Mouse (Mus musculus) heart, adult 18-20 months (tissue): ENCODE measurements around the gene Mllt11. TPM values are rescaled to one million over a fixed set of nuclear protein-coding genes. Genes with fewer than 3 reads are reported as not detected.
A peak's percentile ranks its signal among the peaks of the same experiment; 100 is the strongest.

Experiments used
- DNase-seq, 2 experiments: peaks; one replicate each; pipeline ENCODE4 v3.0.0; 2021 to 2022; ENCODE audit warnings: mixed read lengths in 1 of 2
- long read RNA-seq, 2 experiments: library from polyadenylated mRNA; stranded (forward); transcript quantifications; one replicate each; pipeline ENCODE4 v2.0.0; 2021
- total RNA-seq, 2 experiments: library from RNA; stranded (reverse); gene quantifications; 2 replicates each; pipeline ENCODE4 v1.2.3; 2021

The Mllt11 gene
- total RNA-seq = 1 to 10 TPM; 6.8 to 8.6 TPM
- long read RNA-seq, experiment 1, transcript Mllt11-201 (2 exons, 1,923 nt) = major isoform, 16 of 16 reads
- long read RNA-seq, experiment 1, partial matches to known transcripts = 0 of 16 reads
- long read RNA-seq, experiment 1, other reads (novel, unspliced or antisense) = 0 of 16 reads
- long read RNA-seq, experiment 2, partial matches to known transcripts = 0 of 5 reads
- long read RNA-seq, experiment 2, other reads (novel, unspliced or antisense) = 1 of 5 reads

DNA sequence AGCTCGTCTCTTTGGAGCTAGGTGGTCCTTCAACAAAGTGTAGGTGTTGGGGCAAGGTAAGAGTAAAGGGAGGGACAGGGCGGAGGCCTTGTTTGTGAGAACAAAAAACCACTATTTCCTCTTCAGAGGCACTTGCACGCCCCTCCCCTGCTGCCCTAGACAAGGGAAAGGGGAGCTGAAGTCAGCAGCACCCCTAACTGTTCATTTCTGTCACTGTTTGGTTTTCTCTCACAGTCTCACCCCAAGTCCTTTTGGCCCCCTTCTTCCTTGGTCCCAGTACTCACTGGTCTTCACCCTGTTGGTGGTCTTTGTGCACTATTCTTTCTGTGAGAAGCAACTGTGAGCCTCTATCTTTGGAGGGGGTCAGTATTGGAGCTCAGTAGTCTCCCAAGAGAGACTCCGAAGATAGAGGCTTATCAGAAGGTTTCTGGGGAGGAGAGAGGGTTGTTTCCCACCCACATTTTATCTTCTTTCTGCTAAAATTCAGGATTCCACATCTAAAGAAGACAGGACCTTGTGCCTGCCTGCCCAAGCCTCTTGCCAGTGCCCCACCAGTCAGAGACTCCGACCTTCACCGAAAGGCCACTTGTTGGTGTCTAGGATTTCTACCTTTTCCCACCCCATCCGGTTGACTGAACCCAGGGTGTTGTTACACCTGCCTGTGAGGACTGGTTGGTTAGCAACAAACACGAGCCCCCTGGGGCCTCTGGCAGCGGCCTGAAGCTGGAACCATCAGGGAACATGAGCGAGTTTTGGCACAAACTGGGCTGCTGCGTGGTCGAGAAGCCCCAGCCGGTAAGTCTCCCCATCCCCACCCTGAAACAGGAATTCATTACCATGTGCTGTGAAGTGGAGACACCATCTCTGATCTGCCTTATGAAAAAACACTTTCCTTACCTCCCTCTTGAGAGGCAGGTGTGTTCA is at the start of gene Mllt11:
Gene Mllt11 (minus strand): TSS at position 874 of the 924 bp plus-strand sequence.
- DNase-seq = peak in 1 of 2 experiments; percentile 44

DNA sequence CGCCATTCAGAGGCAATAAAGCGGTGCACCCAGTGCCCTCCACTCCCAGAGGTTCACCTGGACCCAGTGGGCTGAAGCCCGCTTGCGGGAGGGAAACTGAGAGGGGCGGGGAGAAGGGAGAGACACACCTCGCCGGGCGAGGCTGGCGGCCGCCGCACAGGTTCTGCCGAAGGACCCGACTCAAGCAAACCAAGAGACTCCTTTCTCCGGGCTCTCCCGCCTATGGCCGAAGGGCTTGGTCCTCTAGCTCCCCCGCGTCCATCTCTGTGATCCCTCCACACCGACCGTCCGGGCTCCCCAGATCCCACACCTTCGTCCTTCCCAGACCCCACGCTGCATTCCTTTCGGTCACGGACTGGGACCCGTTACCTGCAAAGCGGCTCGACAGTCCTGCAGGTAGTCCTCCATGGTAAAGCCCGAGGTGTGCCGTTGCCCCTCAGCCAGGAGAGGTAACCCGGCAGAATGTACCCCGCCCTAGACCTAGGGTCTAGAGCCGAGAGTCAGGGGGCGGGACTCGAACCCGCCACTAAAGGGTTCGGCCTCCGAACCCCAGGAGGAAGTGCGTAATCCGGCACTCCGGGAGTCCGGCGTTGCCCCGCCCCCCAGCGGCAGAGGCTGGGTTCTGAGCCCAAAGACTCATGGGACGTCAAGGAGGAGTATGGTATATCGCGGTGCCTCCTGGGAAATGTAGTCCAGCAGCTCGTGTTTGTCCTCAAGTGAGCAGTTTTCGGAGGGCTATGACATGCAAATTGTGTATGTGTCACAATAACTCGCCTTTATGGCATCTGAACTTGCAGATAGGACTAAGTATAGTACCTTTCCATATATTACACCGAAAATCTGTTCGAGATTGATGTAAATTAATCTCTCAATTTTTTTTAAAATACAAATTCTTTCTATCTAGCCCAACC is 49.5 kb upstream of the Mllt11 start, which contains the start of the genes Mindy1 and Prune1:
Gene Mindy1 (plus strand): TSS at position 130 of the 911 bp plus-strand sequence.
Gene Prune1 (minus strand): TSS at position 861 of the 911 bp plus-strand sequence.
- DNase-seq = peak; percentile 98 to 99

DNA sequence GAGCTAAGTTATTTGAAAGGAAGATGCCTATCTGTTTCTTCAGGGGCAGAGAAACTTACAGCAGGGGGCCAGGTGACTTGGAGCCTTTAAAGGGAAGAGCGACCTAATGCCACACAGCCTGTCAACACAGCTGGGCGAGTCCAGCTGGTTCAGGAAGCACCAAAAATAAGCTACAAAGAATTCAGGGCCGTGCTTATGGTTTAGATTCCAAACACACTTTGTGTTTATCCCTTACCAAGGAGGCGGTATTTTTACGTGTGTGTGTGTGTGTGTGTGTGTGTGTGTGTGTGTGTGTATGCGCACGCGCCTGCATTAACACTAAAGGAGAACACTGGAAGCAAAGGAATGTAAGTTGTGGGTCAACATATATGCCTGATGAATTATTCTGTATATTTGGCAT is 48.8 kb upstream of the Mllt11 start:
- DNase-seq = peak in 1 of 2 experiments; percentile 58

DNA sequence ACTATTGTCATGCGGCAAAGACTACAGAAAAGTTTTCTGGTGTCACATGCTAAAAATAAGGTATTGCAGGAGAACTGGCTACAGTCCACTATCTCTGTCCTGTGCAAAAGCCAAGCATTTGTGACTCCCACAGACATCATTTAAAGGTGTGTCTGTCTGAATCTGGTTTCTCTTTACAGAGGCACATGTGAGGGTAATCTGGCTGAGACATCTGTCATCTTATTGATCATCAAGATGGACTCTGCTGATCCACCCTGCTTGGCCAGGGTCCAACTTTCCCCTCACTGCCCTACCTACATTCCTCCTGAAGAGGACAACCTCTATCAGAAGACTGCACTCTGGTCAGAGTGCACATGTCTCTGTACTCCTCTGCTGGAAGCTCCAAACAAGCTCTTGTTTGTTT is 45.2 kb upstream of the Mllt11 start:
- DNase-seq = peak; percentile 48 to 56

DNA sequence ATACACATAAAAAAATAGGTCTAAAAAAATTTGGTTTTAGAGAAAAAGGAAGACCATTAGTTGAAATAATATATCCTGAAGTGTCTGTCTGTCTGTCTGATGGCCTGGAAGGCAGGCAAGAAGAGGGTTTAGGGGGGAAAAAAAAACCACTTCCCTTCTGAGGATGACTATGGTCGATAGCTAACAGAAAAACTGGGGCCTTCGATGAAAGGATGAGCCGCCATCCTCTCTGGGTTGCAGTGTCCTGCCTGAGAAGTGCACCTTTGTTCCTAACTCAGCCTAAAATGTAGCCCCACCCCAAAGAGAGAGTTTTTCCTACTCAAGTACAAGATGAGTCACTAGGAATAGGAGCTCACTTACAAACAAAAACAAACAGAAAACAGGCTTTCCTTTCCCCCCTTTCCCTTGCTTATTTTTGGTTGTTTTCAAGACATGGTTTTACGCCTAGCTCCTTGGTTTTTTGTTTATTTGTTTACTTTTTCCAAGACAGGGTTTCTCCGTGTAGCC is 44.5 kb upstream of the Mllt11 start:
- no peak for DNase-seq

DNA sequence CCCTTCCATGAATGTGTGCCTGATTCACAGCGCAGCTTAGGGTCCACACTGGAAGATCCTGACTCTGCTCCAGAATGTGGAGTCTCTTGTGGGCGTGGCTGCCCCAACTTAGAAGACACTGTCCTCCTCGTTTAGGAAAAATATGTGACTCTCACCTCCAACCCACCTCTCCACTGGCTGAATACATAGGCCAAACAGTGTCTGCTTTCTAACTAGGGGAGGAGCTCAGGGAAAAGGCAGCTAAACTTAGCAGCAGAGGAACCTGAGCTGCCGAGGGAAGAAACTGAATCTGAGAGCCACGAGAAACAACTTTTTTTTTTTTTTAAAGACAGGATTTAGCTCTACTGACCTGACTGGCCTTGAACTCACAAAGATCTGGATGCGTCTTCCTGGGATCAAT is 43.2 kb upstream of the Mllt11 start:
- DNase-seq = no peak

DNA sequence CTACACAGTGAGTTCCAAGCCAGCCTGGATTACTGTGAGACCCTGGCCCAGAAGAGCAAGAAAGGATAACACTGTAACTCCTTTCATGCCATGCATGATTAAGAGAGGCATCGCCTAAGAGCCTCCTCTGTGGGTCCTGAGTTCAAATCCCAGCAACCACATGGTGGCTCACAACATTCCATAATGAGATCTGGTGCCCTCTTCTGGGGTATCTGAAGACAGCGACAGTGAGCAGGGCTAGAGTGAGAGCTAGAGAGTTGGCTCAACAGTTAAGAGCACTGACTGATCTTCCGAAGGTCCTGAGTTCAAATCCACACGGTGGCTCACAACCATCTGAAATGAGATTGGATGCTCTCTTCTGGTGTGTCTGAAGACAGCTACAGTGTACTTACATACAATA is 42.5 kb upstream of the Mllt11 start:
- no peak for DNase-seq

DNA sequence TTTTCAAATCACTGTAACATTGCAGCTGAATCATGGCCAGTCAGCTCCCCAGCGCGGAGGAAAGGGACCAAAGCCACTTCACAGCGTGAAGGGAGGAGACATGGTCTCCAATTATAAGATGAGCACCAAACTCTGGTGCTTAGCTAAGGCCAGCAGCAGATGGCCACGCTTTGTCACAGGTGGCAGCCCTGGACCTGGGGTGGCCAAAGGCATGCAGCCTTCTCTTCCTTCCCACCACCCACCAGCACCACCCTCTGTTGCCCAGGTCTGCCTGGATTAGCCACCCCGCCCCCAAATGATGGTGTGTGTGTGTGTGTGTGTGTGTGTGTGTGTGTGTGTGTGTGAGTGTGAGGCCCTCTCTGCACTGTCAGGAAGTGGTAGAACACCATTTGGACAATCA is 41.5 kb upstream of the Mllt11 start:
- DNase-seq = no peak

DNA sequence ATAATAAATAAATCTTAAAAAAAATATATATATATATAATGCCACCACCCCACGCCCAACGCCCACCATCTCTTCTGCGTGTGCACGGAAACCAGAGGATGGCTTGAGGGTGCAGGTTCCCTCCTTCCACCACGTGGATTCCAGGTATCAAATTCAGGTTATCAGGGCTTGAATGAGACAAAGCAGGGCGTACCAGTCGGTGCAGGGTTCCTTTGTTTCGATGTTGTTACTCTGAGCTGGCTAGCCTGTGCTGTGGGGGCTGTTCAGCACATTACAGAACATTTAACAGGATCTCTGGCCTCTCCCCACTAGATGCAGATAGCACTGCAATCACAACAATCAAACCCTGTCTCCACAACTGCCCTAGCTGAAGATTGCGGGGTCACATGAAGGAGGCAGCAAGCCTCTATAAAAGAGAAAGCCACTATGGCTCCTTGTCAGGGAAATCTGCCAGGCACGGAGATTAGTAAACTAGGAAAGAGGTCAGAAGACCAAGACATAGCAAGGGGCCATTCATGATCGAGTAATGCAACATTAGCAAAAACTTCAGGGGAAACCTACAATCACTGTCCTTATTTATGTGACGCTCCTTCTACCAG is 38.9 kb upstream of the Mllt11 start:
- DNase-seq = no peak

DNA sequence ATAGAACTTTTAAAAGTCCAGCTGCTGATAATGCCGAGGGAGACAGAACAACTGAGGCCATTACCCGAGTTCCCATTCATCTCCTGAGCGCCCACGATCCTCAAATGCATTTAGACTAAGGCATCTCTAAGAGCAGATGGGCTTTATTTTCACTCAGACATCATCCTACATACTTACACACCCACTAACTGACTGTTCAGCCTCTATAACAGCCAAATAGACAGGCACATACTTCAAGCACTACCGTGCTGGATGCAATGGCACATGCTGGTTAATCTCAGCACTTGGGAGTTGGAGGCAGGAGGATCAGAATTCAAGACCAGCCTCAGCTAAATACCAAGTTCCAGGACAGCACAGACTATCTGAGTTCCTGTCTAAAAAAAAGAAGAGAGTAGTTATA is 37.8 kb upstream of the Mllt11 start:
- DNase-seq = no peak

DNA sequence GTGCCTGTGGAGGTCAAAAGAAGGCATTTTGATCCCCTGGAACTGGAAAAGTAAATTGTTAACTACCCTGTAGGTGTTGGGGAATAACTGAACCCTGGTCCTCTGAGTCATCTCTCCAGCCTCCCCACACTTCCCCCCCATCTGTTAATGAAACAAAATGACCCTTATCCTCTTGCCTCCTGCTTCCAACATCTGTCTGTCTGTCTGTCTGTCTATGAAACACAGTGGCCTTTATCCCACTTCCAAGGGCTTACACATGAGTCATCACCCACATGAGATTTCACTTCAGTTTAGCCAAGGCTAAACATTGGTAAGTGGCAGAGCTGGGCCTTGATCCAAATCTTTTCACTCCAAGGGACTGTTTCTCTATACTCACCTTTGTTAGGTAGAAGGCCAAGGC is 35.9 kb upstream of the Mllt11 start:
- no peak for DNase-seq

DNA sequence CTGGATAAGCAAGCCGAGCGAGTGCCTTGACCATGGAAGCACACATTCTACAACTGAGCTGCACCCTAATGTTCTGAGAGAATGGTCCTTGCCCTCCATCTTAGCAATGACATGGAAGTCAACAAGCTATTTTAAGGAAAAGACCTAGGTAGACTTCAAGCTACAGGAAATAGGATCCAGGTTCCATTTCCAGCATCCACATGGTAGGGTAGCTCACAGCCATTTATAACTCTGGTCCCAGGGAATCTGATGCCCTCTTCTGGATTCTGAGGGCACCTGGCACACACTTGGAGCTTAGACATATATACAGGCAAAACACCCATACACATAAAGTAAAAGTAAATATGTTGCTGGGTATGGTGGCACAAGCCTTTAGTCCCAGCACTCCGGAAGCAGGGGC is 34.1 kb upstream of the Mllt11 start:
- DNase-seq = no peak

DNA sequence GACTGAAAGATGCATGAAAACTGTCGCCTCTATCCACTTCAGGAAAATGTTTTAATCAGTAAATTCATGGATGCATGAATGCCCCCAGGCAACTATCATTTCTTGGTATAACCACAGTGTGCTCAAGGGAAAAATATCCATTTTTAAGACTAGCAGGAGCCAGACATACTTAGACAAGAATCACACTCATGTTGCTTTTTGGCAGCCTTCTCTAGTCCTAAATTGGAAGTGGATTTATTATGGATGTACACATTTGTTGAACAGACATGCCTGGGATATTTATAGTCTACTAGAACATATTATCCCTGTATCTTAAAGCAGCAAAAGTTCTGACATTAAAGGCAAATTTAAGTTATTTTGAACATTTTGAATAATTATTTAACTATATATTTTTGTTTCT is 32.8 kb upstream of the Mllt11 start:
- DNase-seq = no peak

DNA sequence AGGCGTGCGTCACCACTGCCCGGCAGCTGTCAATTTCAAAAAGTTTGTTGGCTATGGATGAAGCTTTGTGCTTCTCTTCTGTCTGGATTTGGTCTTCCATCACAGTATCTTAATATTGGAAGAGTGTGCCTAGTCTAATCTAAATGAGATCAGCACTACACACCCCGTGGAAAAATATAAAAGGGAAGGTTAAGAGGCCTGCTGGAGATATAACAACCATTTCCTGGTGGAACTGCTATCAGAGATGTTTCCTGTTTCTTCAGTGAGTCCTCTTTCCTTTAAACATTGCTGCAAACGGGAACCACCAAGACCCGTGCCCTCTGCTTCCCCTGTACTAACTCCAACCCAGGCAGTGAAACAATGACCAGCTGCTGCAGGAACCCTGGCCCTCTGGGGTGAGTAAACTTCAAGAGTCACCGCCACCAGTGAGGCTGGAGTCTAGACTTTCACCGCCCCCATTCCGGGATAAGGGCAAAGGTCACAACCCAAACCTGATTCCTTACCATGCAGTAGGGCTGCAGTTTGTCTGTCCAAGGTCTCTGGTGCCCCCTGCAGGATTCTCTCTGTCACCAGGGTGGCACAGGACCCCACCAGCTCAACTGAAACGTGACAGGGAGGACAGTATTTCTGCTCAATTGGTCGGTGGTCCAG is 31.2 kb upstream of the Mllt11 start:
- DNase-seq = peak; percentile 76 to 84

DNA sequence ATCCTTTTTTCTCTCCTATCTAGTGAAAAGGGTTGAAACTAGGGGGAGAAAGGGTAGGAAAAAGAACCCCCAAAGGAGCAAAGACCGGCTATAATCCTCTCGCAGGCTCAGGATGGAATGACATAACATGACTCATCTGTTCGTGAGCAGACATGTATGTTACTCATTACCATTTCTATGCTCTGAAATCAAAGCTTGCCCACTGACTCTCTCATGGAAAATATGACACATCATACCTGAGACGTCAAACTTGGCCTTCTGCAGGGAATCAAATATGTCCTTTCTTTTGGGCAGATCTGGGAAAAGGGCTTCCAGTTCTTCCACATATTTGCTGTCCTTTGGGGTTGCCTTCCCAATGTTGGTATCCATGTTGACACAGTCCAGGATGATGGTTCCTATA is 30.0 kb upstream of the Mllt11 start:
- no peak for DNase-seq

DNA sequence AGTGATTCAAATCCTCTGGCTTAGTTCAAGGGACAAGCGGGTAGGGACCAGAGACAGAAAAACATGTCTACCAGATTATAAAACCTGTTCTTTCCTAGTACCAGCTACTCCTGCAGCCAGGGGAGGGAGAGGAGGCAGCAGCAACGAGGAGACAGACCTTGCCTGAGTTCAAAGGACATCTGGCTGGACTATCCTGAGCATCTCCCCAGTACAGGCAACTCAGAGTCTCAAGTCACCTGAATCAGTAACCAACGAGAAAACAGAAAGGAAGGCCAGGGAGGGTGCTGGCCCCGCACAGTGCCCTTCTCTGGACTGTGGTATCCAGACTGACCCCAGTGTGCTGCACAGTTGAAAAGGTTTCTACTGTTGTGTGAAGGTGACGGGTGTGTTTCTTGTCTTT is 25.0 kb upstream of the Mllt11 start:
- no peak for DNase-seq

DNA sequence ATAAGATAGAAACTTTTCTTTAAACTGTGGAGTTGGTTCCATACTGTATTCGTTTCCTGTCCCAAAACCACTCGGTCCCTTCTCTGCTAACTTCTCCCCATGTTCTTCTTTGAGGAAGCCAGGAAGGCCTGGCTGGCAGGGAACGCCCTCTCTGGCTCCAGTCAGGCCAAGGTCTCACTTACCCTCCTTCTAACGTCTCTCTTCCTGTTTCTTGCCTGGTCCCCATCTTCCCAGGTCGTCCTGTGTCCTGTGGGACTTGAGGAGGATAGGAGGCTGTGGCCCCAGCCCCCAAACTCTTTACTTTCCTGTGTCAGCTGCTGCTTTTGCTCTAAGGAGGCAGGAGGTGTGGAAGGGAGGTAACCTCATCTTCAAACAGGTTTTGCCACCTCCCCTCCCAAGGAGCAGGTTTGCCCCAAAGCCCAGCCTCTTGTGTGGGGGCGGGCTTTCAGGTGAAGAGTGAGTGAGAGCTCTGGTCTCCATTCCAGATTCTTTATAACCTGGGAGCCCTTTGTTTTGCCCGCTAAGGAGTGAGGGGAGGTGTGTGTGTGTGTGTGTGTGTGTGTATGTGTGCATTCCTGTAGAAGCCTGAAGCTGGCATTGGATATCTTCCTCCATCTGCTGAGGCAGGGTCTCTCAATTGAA is 18.9 kb upstream of the Mllt11 start, which contains the start of gene Bnipl:
Gene Bnipl (minus strand): TSS at position 411 of the 642 bp plus-strand sequence.
- no peak for DNase-seq

DNA sequence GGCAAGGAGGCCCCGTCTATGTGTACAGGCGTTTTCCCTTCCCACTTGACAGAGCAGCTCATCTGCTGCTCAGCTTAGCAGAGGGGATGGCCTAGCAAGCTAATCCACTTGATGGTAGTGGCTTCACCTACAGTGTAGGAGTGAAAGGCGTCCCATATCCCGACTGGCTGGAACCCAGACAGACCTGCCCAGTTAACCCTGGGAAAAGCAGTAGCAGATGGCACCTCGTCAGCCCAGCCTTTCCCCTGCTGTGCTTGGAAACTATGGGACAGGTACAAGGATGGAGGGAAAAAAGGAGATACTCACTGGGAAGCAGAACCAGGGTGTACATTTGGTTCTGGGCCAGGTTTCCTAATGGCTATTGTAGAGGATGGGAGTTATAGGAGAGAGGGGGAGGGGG is 18.4 kb upstream of the Mllt11 start:
- DNase-seq = no peak

DNA sequence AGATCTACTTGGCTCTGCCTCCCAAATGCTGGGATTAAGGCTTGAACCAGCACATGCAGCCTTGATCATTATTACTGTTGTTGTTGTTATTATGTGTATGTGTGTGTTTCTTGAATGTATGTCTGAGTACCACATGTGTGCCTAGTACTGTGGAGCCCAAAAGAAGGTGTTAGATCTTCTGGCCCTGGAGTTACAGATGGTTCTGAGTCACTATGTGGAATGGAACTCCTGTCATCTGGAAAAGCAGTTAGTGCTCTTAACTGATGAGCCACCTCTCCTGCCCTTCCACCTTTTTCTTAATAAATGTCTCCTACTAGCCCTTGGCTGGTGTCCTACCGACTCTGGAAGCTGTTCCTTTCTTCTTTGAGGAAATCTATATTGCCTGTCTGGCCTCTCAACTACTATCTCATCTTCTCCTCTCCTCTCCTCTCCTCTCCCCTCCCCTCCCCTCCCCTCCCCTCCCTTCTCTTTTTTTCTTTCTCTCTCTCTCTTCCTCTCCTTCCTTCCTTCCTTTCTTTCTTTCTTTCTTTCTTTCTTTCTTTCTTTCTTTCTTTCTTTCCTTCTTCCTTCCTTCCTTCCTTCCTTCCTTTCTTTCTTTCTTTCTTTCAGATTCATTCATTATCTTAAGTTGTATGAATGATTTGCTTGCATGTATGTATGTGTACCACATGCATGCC is 15.8 kb upstream of the Mllt11 start:
- DNase-seq = no peak
